Mouse (Mus musculus): Measurements from ENCODE around the gene Agpat1.
A peak's percentile ranks its signal among the peaks of the same experiment; 100 is the strongest.

Gene Agpat1

DNA sequence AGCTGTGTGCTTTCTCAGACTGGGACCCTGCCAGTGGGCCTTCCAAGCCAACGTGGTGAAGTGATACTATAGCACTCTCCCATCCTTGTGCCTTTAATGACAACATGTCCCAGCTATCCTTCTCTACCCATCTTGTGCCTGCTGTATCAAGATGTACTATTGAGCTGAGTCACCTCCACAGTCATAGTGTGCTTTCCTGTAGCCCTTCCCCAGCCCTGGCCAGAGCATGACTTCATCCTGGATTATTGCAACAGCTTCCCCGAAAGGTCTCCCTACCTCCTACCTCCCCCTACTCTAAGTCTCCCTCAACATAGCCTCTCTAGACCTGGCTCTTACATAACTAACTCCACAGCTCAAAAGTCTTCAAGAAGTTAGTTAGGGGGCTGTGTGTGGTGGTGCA, 31.6 kb downstream of the Agpat1 start:
- no peak for DNase-seq (ENCODE audit: low spot score)

DNA sequence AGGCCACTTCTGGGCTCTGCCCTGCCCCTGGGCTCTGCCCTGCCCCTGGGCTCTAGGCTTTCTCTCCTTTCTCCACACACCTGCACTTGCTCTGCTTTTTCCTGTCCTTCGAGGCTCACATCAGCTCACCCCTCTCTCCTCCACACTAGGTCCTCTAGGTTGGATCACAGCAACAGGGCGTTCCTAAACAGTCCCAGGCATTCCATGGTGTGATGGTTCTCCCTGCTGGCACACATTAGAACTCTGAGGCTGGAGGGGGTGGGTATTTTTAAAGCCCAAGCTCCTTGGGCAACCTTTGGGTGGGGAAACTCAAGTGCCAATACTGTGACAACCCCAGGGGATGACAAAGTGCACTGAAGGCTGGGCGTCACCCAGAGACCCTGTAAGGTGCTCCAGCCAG, 33.4 kb downstream of the Agpat1 start:
- no peak for DNase-seq (ENCODE audit: low spot score)

DNA sequence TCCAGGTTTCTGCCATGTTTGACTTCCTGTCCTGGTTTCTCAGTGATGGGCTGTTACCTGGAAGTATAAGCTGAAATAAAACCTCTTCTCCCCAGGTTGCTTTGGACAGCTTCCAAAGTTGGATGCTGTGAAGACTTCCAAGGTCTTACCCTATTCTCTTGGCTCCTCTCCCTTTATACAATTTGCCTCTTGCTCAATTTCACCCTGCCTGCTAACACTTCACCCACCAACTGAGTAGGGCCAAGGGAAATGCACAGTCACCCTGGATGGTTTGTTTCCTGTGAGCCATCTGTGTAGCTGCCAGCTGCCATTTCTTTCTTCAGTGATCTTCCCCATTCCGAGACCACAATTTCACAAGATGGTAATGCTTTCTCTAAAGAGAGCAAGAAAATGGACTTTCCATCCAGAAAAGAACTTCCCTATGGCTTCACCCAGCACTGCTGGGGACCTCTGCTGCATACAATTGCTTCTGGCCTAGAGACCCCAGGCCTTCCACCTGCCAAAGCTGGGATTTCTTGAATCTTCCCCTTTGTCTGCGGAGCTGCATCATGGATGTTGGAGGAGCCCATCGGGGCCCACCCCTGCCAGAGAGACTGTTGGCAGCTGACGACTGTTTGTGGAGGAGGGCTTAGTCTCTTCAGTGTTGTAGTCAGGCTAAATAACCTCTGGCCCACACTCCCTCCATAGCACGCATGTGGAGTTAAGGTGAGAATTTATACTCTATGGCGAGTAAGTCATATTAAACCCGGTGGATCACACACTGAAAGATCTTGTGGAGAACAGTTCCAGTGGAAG, 35.6 kb downstream of the Agpat1 start:
- no peak for DNase-seq (ENCODE audit: low spot score)

DNA sequence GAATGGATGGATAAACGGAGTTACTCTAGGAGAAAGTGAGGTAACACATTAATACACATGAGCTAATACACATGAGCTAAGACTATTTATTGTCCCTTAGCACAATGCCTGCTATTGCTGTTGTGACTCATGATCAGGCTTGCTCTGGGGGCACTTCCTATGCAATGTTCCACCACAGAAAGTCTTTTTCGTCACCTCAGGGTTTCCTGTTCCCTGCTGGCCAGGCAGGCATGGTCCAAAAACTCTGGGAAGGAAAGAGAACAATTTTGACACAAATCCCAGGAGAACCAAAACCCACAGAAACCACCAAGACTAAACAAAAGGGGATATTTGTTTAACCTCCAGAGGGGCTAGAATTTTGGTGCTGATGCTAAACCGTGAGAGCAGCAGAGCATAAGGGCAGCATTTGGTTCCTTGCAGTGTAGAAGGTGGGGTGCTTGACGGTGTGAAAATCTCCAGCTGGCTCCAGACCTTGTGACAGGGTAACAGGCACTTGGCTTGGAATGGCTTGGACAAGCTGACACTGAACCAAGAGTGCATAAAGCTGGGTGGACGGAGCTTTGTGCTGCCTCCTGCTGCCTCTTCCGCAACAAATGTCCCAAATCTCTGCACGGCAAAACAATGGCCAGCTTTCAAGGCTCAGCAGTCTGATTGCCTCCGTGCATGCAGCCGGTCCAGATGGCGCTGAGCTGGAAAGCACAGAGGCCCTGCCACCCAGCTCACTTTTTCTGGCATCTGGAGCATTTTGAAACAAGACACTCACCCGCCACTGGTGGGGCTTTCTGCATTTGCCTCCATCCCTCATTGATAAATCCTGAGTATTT, 36.9 kb downstream of the Agpat1 start:
- DNase-seq (ENCODE audit: low spot score): peak; percentile 75

DNA sequence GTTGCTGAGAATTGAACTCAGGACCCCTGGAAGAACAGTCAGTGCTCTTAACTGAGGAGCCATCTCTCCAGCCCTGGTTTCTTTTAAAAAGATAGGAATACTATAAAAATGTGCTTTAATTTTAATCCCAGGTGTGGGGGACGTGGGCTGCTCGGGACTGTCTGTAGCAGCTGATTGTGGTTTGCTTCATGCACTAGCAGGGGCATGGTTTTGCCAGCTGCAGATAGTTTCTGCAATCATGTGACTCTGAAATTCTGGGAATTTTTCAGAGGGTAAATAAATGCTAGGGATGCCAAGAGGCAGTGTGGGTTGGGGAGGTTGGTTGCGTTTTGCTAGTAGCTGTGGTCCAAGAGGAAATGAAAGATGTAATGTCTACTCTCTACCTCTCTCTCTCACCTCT, 37.9 kb downstream of the Agpat1 start:
- DNase-seq (ENCODE audit: low spot score): no peak

DNA sequence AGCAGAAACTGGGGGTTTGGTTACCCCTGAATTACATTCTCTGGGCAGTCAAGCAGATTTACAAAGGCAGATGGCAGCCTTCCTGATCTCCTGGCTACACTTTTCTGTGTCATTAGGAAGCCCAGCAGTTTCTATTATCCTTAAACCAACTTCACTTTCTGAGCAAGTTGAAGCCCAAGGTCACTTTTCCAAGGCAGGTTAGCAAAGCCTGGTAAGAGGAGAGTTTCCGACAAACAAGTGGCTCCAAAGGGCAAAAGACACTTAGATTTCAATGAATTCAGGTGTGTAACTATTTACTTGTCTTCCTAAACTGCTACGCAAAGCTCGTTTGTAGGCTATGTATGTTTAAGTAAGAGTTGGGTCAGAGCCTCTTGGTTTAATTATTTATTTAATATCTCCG, 39.3 kb downstream of the Agpat1 start:
- DNase-seq (ENCODE audit: low spot score): no peak

DNA sequence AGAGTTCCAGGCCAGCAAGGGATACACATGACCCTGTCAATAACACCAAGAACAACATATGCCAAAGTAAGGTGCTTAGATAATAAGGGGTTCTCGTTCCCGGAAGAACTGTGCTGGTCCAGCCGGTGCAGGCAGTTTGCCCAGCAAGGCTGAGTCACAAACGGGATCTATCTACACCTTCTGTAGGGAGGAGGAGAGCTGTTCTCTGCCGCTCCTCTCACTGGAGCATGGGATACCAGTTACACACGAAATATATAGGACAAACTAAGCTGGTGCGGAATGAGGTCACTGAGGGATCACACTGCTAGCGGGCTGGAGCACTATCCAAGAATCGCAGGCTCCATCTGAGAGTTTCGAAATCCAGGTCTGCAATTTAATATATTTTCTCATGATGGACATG, 39.9 kb downstream of the Agpat1 start:
- DNase-seq (ENCODE audit: low spot score): no peak

DNA sequence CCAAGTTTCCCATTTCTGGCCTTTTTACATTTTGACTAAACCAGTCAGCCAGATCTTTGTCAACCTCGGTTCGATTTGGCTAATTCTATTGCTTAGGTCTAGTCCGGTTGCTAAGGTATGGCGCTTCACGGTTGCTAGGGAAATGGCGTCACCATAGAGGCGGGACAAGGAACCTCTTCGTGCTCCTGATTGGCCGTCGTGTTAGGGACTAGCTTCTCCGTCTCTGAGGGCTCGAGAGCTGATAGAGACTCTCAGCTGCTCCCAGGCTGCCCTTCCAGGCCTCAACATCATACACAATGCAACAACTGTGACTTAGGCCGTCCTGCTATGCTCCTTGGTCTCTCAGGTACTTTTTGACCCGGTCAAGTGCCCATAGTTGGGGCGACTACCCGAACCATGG, 40.5 kb downstream of the Agpat1 start, which contains the start of gene Fkbpl:
TSS of gene Fkbpl (plus strand) at position 157 of the 400 bp plus-strand sequence.
- DNase-seq (ENCODE audit: low spot score): peak; percentile 99

DNA sequence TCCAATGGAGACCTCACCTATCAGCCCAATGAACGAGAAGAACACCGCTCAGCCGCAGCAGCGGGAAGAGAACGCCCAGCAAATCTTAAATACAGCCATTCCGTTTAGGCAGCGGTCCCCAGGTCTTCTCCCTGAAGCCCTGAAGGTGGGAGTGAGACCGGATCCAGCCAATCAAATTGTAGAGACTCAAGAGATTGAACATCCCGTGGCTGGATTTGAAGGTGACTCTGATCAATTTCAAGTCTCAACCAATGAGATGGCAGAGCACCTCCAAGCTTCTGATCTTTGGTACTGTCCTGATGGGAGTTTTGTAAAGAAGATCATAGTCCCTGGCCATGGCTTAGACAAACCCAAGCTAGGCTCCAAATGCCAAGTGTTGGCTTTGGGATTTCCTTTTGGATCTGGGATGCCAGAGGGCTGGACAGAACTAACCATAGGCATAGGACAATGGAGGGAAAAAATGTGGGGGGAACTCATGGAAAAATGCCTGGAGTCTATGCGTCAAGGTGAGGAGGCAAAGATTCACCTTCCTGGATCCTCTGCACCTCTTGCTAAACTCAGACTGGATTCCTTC, 41.3 kb downstream of the Agpat1 start:
- no peak for DNase-seq (ENCODE audit: low spot score)

DNA sequence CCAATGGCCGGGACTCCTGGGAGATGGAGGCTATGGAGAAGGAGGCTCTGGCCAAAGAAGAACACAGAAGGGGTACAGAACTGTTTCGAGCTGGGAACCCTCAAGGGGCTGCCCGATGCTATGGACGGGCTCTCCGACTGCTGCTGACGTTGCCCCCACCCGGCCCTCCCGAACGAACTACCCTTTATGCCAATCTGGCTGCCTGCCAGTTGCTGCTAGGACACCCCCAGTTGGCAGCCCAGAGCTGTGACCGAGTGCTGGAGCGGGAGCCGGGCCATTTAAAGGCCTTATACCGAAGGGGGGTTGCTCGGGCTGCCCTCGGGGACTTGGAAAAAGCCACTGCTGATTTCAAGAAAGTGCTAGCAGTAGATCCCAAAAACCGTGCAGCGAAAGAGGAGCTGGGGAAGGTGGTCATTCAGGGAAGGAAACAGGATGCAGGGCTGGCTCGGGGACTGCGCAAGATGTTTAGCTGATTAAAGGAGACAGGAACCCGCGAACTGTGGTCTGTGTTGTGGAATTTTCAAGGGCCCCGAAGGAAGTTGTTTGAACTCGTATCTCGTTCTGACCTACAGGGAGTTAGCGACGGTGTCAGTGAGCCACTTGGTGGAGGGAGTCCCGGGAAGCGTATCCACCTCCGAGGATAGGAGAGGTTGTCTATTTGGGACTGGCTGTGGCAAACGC, 41.9 kb downstream of the Agpat1 start:
- DNase-seq (ENCODE audit: low spot score): no peak

DNA sequence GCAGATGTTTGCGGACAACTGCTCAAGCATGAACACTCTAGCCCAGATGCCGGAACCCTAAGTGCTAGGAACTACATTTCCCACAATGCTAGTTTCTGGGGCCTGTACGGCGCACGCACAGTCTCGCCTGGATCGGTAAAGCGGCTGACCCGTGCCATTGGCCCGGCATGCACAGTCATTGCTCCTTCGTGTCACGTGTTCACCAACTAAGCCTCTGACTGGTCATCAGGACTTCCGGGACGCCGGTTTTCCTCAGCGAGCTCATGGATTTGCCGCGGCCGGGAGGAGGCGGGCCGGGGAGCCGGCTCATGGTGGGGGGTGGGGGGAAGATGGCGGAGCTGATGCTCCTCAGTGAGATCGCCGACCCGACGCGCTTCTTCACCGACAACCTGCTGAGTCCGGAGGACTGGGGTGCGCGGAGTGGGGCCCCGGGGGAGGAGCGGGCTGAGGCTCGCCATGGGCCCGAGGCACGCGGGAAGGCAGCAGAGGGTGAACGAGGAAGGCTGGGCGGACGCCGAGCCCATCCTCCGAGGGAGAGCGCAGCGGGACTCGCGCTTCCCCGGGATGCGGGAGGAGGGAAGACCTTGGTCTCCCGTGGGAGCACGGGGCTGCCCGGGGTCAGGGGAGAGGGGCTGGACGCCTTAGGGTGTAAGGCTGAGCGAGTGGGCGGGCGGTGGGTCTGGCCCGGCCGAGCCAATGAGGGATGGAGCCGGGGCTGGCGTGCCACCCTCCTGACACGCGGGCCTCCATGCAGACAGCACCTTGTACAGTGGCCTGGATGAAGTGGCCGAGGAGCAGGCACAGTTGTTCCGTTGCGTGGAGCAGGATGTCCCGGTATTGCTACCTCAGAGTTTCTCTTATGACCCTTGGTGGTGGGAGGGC, 43.1 kb downstream of the Agpat1 start, which contains the start of gene Atf6b:
TSS of gene Atf6b (plus strand) at position 241 of the 882 bp plus-strand sequence.
- peak; percentile 99 for DNase-seq (ENCODE audit: low spot score)

DNA sequence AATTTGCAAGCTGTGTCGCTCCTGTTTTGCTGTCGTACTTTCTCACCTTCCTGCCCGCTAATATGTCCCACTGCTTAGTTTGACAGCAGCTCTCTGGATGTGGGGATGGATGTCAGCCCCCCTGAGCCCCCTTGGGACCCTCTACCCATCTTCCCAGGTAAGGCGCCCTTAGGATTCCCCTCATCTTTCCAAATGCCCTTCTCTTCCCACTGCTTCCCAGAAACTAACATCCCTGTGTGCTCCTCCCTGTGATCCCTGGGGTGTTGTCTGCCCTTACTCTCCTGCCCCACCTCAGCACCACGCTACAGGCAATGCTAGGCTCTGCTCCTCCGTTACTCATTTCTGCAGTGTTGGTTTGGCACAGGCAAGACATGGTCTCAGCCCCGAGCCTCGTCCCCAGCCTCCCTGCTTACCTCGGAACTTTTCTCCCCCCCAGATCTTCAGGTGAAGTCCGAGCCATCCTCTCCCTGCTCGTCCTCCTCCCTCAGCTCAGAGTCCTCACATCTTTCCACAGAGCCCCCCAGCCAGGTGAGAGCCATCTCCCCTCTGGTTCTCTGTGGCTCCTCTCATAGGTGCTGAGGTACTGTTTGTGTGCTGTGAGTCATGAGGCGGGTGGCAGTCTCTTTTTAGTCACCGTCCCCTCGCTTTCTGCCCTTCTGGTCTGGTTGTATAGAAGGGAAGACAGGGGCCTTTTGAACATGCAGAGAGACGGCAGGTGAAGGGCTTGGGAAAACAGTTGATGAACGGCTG, 44.3 kb downstream of the Agpat1 start:
- DNase-seq (ENCODE audit: low spot score): no peak

DNA sequence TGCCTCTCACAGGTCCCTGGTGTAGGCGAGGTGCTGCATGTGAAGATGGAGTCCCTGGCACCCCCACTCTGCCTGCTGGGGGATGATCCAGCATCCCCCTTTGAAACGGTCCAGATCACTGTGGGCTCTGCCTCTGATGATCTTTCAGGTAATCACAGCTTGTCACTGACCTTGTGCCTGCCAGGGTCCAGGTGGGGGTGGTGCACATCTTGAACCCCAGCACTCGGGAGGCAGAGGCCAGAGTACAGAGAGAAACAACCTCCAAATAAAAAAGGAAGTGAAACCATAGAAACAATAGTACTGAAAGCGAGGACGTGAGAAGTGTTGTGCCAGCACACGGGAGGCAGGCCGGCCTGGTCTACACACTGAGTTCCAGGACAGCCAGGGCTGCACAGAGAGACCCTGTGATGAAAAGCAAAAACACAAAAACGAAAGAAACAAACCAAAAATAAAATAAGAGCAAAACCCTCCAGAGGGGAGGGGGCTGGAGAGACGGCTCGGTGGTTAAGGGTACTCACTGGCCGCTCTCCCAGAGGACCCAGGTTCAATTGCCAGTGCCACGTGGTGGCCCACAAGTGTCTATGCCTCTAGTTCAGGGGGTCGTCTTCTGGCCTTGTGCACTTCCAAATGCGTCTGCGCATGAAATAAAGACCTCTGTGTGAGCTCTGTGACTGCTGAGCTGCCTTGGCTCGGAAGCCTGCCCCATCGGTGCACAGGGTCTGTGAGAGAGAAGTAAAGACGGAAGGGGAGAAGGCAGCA, 45.2 kb downstream of the Agpat1 start:
- no peak for DNase-seq (ENCODE audit: low spot score)

DNA sequence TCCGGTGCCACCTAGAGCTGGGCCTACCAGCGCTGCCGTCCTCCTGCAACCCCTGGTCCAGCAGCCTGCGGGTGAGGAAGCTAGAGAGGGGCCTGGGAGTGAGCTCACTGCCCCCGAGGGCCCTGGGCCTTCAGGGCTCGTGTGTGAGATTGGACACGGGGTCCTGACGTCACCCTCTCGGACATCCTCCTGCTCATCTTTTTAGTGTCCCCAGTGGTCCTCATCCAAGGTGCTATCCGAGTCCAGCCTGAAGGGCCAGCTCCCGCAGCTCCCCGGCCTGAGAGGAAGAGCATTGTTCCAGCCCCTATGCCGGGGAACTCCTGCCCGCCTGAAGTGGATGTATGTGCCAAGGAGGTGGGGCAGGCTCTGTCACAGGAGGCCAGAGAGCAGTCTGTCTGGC, 46.7 kb downstream of the Agpat1 start:
- no peak for DNase-seq (ENCODE audit: low spot score)

DNA sequence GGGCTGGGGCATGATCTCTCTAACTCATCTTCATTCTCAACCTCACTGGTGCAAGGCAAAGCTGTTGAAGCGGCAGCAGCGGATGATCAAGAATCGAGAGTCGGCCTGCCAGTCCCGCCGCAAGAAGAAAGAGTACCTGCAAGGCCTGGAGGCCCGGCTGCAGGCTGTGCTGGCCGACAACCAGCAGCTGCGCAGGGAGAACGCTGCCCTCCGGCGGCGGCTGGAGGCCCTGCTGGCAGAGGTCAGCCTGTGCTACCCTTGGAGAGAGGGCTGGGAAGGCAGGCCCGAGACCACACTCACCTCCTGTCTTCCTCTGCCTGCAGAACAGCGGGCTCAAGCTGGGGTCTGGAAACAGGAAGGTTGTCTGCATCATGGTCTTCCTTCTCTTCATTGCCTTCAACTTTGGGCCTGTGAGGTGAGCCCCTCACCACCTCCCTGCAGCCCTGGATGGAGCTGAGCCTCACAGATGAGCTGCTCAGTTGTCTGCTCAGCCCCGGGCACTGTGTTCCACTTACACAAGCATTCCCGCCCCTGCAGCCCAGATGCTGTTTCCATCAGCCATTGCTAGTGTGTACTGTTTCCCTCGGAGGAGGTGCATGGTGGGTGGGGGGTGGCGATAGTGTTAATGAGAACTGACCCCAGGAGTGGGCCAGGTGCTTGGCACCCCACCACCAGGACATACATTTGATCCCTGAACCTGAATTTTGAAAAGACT, 47.6 kb downstream of the Agpat1 start:
- peak; percentile 63 for DNase-seq (ENCODE audit: low spot score)

DNA sequence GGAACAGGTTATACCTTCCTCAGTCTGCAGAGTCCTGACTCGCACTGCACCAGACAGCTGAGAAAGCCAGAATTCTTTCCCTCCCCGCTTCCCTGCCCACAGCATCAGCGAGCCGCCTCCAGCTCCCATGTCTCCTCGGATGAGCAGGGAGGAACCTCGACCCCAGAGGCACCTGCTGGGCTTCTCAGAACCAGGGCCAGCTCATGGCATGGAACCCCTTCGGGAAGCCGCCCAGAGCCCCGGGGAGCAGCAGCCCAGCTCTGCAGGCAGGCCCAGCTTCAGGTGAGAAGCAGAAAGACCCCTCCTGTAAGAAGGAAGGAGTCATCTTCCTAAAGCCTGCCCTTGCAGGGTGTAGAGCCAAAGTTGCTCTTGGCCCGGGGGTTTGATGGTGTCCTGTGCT, 48.5 kb downstream of the Agpat1 start:
- DNase-seq (ENCODE audit: low spot score): no peak

DNA sequence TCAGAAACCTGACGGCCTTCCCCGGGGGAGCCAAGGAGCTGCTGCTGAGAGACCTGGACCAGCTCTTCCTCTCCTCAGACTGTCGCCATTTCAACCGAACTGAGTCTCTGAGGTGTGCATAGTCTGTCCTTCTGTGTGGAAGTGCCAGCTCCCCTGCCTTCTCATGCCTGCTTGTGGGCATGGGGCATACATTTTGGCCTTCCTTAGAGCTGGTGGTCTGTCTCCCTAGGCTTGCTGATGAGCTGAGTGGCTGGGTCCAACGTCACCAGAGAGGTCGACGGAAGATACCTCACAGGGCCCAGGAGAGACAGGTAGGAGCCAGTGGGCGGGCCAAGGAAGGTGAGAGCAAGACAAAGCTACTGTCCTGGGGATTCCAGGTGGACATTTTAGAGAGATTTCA, 48.9 kb downstream of the Agpat1 start:
- DNase-seq (ENCODE audit: low spot score): no peak

DNA sequence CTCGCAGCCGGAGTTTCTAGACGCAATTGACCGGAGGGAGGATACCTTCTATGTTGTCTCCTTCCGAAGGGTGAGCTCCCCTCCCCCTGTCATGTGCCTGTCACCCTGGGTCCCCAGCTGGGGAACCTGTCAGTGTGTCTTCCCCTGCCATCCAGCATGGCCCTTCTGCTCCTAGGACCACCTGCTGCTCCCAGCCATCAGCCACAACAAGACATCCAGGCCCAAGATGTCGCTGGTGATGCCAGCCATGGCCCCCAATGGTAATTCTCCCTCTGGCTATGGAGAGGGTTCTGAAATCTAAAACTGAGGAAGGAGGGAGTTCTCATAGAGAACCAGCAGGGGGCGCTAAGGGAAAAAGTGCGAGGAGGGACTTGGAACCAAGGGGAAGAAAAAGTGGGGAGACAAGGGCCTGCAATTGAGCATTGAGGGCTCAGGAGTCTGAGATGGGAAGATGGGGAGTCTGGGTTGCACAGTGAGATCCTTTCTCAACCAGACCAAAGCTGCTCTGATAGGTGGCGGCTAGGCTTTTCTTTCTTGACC, 49.8 kb downstream of the Agpat1 start:
- DNase-seq (ENCODE audit: low spot score): peak; percentile 57

DNA sequence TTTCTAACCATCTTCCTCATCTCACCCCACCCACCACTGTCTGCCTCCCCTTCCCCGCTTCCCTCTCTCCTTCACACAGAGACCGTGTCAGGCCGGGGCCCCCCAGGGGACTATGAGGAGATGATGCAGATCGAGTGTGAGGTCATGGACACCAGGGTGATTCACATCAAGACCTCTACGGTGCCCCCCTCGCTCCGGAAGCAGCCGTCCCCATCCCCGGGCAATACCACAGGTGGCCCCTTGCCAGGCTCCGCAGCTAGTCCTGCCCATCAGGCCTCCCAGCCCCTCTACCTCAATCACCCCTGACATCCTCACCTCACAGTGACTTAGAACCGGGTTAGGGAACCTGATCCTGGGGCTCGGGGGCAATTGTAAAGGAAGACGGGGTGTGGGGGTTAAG, 50.3 kb downstream of the Agpat1 start:
- DNase-seq (ENCODE audit: low spot score): no peak
